Mouse (Mus musculus): ENCODE results near the gene Mov10.

- TF ChIP-seq CTCF (IDR thresholded peaks at IDR 0.05; ENCODE audit: low read depth, low read length): no peak
- no peak for TF ChIP-seq POLR2A (IDR thresholded peaks at IDR 0.05; ENCODE audit: borderline replicate concordance, low read depth, low read length)
These were observed 46.9 kb downstream of the Mov10 start for GRCm38 (mm10) chr3:104771460-104771859.
